Mouse (Mus musculus): ENCODE results near the gene C1rl. TPM values are rescaled to one million over a fixed set of nuclear protein-coding genes. Genes with fewer than 3 reads are reported as not detected.

The C1rl gene
- polyA plus RNA-seq, 1 experiment from 2014 or later, result 0.17 TPM

DNA sequence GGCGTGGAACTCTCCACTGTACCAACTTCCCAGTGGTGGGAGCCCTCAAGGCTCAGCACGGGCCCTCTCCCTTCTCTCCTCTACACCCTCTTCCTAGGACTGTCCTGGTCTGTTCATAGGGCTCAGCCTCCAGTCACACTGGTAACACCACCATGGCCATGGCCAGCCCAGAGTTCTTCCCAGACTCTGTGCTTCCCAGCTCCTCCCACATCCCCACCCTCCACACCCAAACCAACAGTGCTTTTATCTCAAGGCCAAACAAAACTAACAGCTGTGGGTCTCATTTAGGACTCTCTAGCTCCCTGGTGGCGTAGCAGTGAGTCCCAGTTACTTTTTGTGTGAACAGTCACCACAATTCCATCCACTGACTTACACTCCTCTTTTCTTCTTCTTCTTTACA is 40.9 kb upstream of the C1rl start:
- no peak overlapping the region for H3K4me3 ChIP-seq (ENCODE audit: low read depth, low read length)
- no peaks in the 10 kb centered on the region for H3K27me3 ChIP-seq (ENCODE audit: control insufficient read depth, insufficient read depth, low read length)
- no peaks in the 10 kb centered on the region for H3K36me3 ChIP-seq (ENCODE audit: control insufficient read depth, insufficient read depth, low read length)
- no peak overlapping the region for H3K4me2 ChIP-seq (ENCODE audit: low read depth)
- DNase-seq (ENCODE audit: low spot score), result no peak
- no peak overlapping the region for H3K27ac ChIP-seq (ENCODE audit: low read depth, low read length)
- 72% methylated on average over 3 of the region's 3 CpGs for WGBS
- no peaks in the 10 kb centered on the region for H3K4me1 ChIP-seq (ENCODE audit: control insufficient read depth, insufficient read depth, low read length)
- no peak for ATAC-seq (ENCODE audit: insufficient read depth, low FRiP score, low TSS enrichment)
- no peak overlapping the region for H3K9ac ChIP-seq (ENCODE audit: low read length)
- no peaks in the 10 kb centered on the region for H3K9me3 ChIP-seq (ENCODE audit: control insufficient read depth, low read length)

DNA sequence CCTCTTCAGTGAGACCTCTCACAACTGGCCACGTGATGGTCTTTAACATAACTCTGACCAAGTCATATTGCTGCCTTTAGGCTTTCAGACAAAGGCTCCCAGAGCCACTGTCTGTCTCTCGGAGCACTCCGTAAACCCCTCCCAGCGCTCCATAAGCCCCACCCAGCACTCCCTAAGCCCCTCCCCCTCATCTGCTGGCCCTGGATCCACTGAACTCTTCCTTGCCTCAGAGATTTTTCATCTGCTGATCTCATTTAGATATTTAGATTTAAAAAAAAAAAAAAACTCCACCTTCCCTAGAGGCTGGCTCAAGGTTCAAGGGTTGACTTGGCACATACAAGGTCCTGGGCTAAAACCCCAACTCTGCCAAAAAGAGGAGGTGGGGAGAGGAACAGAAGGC is 39.2 kb upstream of the C1rl start:
- 47% methylated on average over 4 of the region's 4 CpGs for WGBS
- no peak overlapping the region for H3K4me3 ChIP-seq (ENCODE audit: low read depth, low read length)
- no peaks in the 10 kb centered on the region for H3K9me3 ChIP-seq (ENCODE audit: control insufficient read depth, low read length)
- H3K9ac ChIP-seq (ENCODE audit: low read length), result no peak overlapping the region
- H3K4me2 ChIP-seq (ENCODE audit: low read depth), result no peak overlapping the region
- H3K36me3 ChIP-seq (ENCODE audit: control insufficient read depth, insufficient read depth, low read length), result no peaks in the 10 kb centered on the region
- DNase-seq (ENCODE audit: low spot score) (no peak), ATAC-seq (ENCODE audit: insufficient read depth, low FRiP score, low TSS enrichment) (no peak)
- H3K4me1 ChIP-seq (ENCODE audit: control insufficient read depth, insufficient read depth, low read length), result no peaks in the 10 kb centered on the region
- no peak overlapping the region for H3K27ac ChIP-seq (ENCODE audit: low read depth, low read length)
- no peaks in the 10 kb centered on the region for H3K27me3 ChIP-seq (ENCODE audit: control insufficient read depth, insufficient read depth, low read length)

DNA sequence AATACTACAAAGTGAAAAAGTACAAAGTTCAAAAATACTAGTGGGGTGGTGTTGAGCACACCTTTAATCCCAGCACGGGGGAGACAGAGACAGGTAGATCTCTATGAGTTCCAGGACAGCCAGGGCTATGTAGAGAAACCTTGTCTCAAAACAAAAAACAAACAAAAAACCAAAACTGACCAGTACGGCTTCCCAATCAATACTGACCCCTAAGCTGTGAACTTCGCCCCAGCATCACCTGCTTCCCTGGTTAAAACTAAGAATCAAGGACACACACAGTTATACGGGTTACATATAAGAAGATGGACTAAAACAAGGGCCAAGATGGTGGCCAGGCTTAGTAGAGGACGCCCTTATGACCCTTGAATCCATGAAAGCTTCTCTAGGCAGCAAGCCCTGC is 36.7 kb upstream of the C1rl start:
- 93% methylated on average over 5 of the region's 5 CpGs for WGBS
- Histone ChIP-seq H3K4me3 (ENCODE audit: low read depth, low read length) (no peak overlapping the region), H3K27me3 (ENCODE audit: control insufficient read depth, insufficient read depth, low read length) (no peaks in the 10 kb centered on the region), H3K27ac (ENCODE audit: low read depth, low read length) (no peak overlapping the region), H3K4me1 (ENCODE audit: control insufficient read depth, insufficient read depth, low read length) (no peaks in the 10 kb centered on the region), H3K9me3 (ENCODE audit: control insufficient read depth, low read length) (no peaks in the 10 kb centered on the region), H3K36me3 (ENCODE audit: control insufficient read depth, insufficient read depth, low read length) (no peaks in the 10 kb centered on the region), H3K9ac (ENCODE audit: low read length) (no peak overlapping the region), H3K4me2 (ENCODE audit: low read depth) (no peak overlapping the region)
- no peak for ATAC-seq (ENCODE audit: insufficient read depth, low FRiP score, low TSS enrichment)
- no peak for DNase-seq (ENCODE audit: low spot score)

DNA sequence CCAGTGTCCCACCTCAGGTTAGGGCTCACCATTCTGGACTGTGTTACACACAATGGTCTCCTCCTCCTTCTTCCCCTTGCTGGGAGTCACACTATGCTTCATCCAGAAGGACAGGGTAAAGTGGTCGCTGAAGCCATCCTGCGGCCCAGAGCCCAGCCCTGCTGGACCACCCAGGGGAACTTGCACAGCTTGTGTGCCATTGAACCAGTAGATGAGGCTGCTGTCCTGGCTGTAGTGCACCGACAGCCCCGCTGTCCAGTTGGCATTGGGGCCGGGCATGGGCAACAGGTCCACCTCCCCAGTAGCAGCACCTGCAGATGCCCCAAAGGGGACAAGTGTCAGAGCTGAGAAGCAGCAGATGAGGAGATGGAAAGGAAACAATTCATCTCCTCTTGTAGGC is 35.1 kb upstream of the C1rl start:
- H3K4me2 ChIP-seq (ENCODE audit: low read depth), result no peak overlapping the region
- WGBS, result 89% methylated on average over 5 of the region's 5 CpGs

DNA sequence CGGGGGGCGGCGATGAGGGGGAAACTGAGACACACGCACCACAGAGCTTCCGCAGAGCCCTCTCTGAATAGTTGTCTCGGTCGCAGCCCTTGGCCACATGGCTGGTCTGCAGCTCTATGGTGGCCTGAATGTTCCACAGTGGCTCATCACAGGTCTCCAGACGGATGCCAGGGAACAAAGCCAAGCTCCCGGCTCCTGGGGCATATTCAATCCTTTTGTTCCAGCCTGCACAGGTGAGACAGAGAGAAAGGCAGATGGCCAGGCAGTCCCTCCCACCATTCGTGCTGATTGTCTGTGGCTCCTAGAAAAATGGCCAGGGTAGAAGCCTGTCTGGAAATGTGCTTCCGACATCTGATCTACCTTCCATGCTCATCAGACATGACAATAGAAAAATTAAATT is 34.4 kb upstream of the C1rl start:
- no peak for DNase-seq (ENCODE audit: low spot score)
- no peak overlapping the region for H3K4me3 ChIP-seq (ENCODE audit: low read depth, low read length)
- H3K4me2 ChIP-seq (ENCODE audit: low read depth), result no peak overlapping the region
- ATAC-seq (ENCODE audit: insufficient read depth, low FRiP score, low TSS enrichment), result no peak
- H3K27me3 ChIP-seq (ENCODE audit: control insufficient read depth, insufficient read depth, low read length), result no peaks in the 10 kb centered on the region
- no peak overlapping the region for H3K27ac ChIP-seq (ENCODE audit: low read depth, low read length)
- no peaks in the 10 kb centered on the region for H3K4me1 ChIP-seq (ENCODE audit: control insufficient read depth, insufficient read depth, low read length)
- no peak overlapping the region for H3K9ac ChIP-seq (ENCODE audit: low read length)
- H3K9me3 ChIP-seq (ENCODE audit: control insufficient read depth, low read length), result no peaks in the 10 kb centered on the region
- no peaks in the 10 kb centered on the region for H3K36me3 ChIP-seq (ENCODE audit: control insufficient read depth, insufficient read depth, low read length)
- WGBS, result 92% methylated on average over 11 of the region's 11 CpGs

More for the DNA sequence above, 35.1 kb upstream of the C1rl start:
- Histone ChIP-seq H3K9ac (ENCODE audit: low read length) (no peak overlapping the region), H3K4me1 (ENCODE audit: control insufficient read depth, insufficient read depth, low read length) (no peaks in the 10 kb centered on the region), H3K27me3 (ENCODE audit: control insufficient read depth, insufficient read depth, low read length) (no peaks in the 10 kb centered on the region), H3K27ac (ENCODE audit: low read depth, low read length) (no peak overlapping the region), H3K4me3 (ENCODE audit: low read depth, low read length) (no peak overlapping the region), H3K9me3 (ENCODE audit: control insufficient read depth, low read length) (no peaks in the 10 kb centered on the region), H3K36me3 (ENCODE audit: control insufficient read depth, insufficient read depth, low read length) (no peaks in the 10 kb centered on the region)
- DNase-seq (ENCODE audit: low spot score) (no peak), ATAC-seq (ENCODE audit: insufficient read depth, low FRiP score, low TSS enrichment) (no peak)

DNA sequence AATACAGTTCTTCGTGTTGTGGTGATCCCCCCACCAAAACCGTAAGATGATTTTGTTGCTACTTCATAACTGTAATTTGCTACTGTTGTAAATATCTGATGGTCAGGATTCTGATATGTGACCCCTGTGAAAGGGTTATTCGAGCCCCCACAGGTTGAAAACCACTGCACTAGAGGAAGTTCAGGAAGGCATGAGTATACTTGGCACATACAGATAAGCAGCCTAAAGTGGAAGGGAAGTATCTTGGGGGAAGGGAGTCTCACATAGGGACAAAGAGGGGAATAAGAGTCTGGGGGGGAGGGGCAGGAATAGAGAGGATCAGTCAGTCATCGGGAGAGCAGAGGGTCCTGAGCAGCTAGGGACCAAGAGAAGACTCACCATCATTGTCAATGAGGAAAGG is 33.5 kb upstream of the C1rl start:
- WGBS, result 85% methylated on average over 4 of the region's 4 CpGs
- ATAC-seq (ENCODE audit: insufficient read depth, low FRiP score, low TSS enrichment) (no peak), DNase-seq (ENCODE audit: low spot score) (no peak)
- Histone ChIP-seq H3K27ac (ENCODE audit: low read depth, low read length) (no peak overlapping the region), H3K4me3 (ENCODE audit: low read depth, low read length) (no peak overlapping the region), H3K27me3 (ENCODE audit: control insufficient read depth, insufficient read depth, low read length) (no peaks in the 10 kb centered on the region), H3K9me3 (ENCODE audit: control insufficient read depth, low read length) (no peaks in the 10 kb centered on the region), H3K4me2 (ENCODE audit: low read depth) (no peak overlapping the region), H3K9ac (ENCODE audit: low read length) (no peak overlapping the region), H3K4me1 (ENCODE audit: control insufficient read depth, insufficient read depth, low read length) (no peaks in the 10 kb centered on the region; the same call in 1 of the 2 replicates), H3K36me3 (ENCODE audit: control insufficient read depth, insufficient read depth, low read length) (no peaks in the 10 kb centered on the region)

DNA sequence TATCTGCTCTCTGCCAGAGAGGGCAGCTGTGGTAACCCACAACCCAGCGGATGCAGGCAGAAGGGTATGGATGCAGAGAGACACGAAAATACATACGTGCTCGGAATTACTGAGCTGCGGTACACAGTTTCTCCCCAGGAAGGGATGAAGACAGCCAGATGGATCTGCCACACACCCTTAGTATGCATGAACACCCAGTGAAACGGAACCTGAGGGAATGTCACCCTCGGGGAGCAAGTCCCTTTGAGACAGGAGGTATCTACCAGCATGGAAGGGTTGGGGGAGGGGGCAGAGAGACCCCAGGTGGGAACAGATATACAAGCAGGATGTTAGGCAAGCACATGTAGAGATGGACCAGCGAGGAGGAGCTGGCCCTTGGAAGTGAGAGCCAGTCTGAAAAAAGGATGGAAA is 29.0 kb upstream of the C1rl start:
- Histone ChIP-seq H3K9me3 (ENCODE audit: control insufficient read depth, low read length) (no peaks in the 10 kb centered on the region), H3K4me1 (ENCODE audit: control insufficient read depth, insufficient read depth, low read length) (no peaks in the 10 kb centered on the region; the same call in 1 of the 2 replicates), H3K36me3 (ENCODE audit: control insufficient read depth, insufficient read depth, low read length) (no peaks in the 10 kb centered on the region), H3K9ac (ENCODE audit: low read length) (peak overlapping the region; percentile 57), H3K4me2 (ENCODE audit: low read depth) (peak overlapping the region; percentile 78), H3K27me3 (ENCODE audit: control insufficient read depth, insufficient read depth, low read length) (no peaks in the 10 kb centered on the region), H3K27ac (ENCODE audit: low read depth, low read length) (no peak overlapping the region), H3K4me3 (ENCODE audit: low read depth, low read length) (peak overlapping the region; percentile 45)
- DNase-seq (ENCODE audit: low spot score) (peak; percentile 21), ATAC-seq (ENCODE audit: insufficient read depth, low FRiP score, low TSS enrichment) (peak; percentile 29)
- 27% methylated on average over 8 of the region's 8 CpGs for WGBS

DNA sequence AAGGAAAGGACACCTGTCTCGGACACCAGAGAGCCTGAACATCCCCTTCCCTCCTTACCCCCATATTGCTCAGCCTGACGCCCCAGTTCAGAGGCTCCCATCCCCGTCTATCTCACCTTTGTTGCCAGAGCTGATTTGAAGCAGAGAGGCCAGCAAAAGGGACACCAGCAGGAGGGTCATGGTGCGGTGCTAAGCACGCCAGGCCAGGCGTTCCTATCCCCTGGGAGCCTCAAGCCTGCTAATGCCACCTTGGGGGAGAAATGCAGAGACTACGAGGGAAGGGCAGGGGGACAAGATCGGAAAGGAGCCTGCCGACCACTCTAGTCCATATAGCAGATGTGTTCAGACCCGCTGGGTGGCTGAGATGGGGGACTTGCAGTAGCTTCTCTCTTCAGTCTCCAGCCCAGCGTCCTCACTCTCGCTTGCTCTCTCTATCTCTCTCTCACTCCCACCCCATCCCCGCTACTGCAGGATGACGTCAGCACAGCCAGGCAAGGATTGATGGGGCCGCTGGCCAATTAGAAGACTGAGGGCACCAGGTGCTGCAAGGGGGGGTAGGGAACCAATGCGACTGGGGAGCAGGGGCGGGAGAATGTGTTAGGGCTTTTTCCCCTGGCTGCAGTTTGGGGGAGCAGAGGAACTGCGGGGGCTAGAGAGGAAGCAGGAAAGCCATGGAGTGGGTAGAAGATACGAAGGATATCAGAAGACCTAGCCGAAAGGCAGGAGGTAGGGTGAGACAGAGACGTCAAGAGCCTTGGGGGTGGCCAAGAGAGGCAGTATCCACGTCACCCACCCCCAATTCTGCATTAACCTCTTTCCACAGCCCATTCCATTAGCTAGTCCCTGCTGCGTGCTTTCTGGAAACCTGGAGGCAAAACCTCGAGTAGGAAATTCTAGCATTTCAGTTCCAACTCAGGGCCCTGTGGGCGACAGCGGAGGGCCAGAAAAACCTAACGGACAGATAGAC is 28.3 kb upstream of the C1rl start, which contains the start of gene Clstn3:
Gene Clstn3 (minus strand): TSS at position 490 of the 967 bp plus-strand sequence.
- Histone ChIP-seq H3K27ac (ENCODE audit: low read depth, low read length) (no peak within 1 kb of the TSS), H3K9me3 (ENCODE audit: control insufficient read depth, low read length) (no peaks in the 10 kb centered on the region), H3K27me3 (ENCODE audit: control insufficient read depth, insufficient read depth, low read length) (no peaks in the 10 kb centered on the region), H3K4me2 (ENCODE audit: low read depth) (peak within 1 kb of the TSS; percentile 78), H3K9ac (ENCODE audit: low read length) (peak within 1 kb of the TSS; percentile 57), H3K36me3 (ENCODE audit: control insufficient read depth, insufficient read depth, low read length) (no peaks in the 10 kb centered on the region), H3K4me1 (ENCODE audit: control insufficient read depth, insufficient read depth, low read length) (no peaks in the 10 kb centered on the region; the same call in 1 of the 2 replicates), H3K4me3 (ENCODE audit: low read depth, low read length) (peak within 1 kb of the TSS; percentile 45)
- DNase-seq (ENCODE audit: low spot score) (peak; percentile 89), ATAC-seq (ENCODE audit: insufficient read depth, low FRiP score, low TSS enrichment) (peak; percentile 98)
- WGBS, result 8% methylated on average over 27 of the region's 27 CpGs

DNA sequence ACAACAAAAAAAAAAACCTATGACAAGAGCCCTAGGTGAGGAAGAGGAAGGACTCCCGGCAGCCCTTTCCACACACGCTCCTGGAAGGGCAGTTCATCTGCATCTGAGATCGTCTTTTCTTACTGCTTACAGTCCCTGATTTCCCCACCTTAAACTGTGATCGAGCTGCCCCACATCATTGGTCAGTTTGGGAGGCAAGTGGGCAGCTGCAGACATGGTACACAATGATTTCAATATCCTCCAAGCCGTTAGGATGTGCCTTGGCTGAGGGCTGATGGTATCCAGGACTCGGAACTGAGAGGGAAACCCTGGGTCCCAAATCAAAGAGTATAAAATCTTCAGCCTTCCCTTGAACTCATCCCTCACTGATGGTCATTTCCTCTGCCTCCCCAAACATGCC is 27.6 kb upstream of the C1rl start:
- ATAC-seq (ENCODE audit: insufficient read depth, low FRiP score, low TSS enrichment), result no peak
- Histone ChIP-seq H3K9ac (ENCODE audit: low read length) (no peak overlapping the region), H3K4me3 (ENCODE audit: low read depth, low read length) (peak overlapping the region; percentile 45; the same call in 1 of the 2 replicates), H3K27ac (ENCODE audit: low read depth, low read length) (no peak overlapping the region), H3K4me2 (ENCODE audit: low read depth) (peak overlapping the region; percentile 78; the same call in 1 of the 2 replicates), H3K4me1 (ENCODE audit: control insufficient read depth, insufficient read depth, low read length) (no peaks in the 10 kb centered on the region; the same call in 1 of the 2 replicates), H3K36me3 (ENCODE audit: control insufficient read depth, insufficient read depth, low read length) (no peaks in the 10 kb centered on the region), H3K27me3 (ENCODE audit: control insufficient read depth, insufficient read depth, low read length) (no peaks in the 10 kb centered on the region), H3K9me3 (ENCODE audit: control insufficient read depth, low read length) (no peaks in the 10 kb centered on the region)
- 40% methylated on average over 6 of the region's 6 CpGs for WGBS
- DNase-seq (ENCODE audit: low spot score), result no peak
